Comparison of ENCODE assay signal across 10 mouse cellular contexts in genomic region chr8:103808171-103808570, GRCm38 (mm10).
DNase-seq lines count a peak whose midpoint lies in the region; ATAC-seq lines count a peak whose summit lies in the region.
"Had no signal": no experiment of that assay in that cellular context is flagged by ENCODE, and none has a peak within 500 bp of the region (broad histone marks: within the 10 kb centered on the region; RNA-seq: fewer than 3 reads in every experiment).

No protein-coding gene starts in this region.

- no peak overlapping the region for H3K9ac ChIP-seq in hindbrain, embryonic 12.5 days
- H3K9ac ChIP-seq: forebrain, embryonic 12.5 days had no signal

- H3K27ac ChIP-seq in embryonic facial prominence, embryonic 10.5 days (replicated peaks), result peak overlapping the region; percentile 73
- H3K27ac ChIP-seq in hindbrain, embryonic 12.5 days, result no peak overlapping the region
- H3K27ac ChIP-seq in forebrain, embryonic 10.5 days, result no peak overlapping the region
- H3K27ac ChIP-seq: forebrain, embryonic 12.5 days had no signal

- 0 out of 2 replicates have a peak, but pooled peaks have one; percentile 19 for ATAC-seq in hindbrain, embryonic 12.5 days (ENCODE audit: low FRiP score)

- no peak overlapping the region for H3K4me2 ChIP-seq in hindbrain, embryonic 12.5 days (replicated peaks)
- H3K4me2 ChIP-seq: forebrain, embryonic 12.5 days had no signal

- peaks cover 7% of the 10 kb centered on the region for H3K9me3 ChIP-seq in embryonic facial prominence, embryonic 10.5 days
- H3K9me3 ChIP-seq in hindbrain, embryonic 12.5 days (replicated peaks), result no peaks in the 10 kb centered on the region
- H3K9me3 ChIP-seq in forebrain, embryonic 10.5 days, result peaks cover 6% of the 10 kb centered on the region; the same call in 1 of the 2 replicates

- H3K4me1 ChIP-seq in embryonic facial prominence, embryonic 10.5 days, result peaks cover 26% of the 10 kb centered on the region
- H3K4me1 ChIP-seq in hindbrain, embryonic 12.5 days, result peaks cover 8% of the 10 kb centered on the region
- H3K4me1 ChIP-seq in forebrain, embryonic 10.5 days, result peaks cover 13% of the 10 kb centered on the region
- H3K4me1 ChIP-seq: forebrain, embryonic 12.5 days had no signal

- H3K4me3 ChIP-seq in embryonic facial prominence, embryonic 10.5 days, result no peak overlapping the region
- H3K4me3 ChIP-seq in hindbrain, embryonic 12.5 days, result no peak overlapping the region
- H3K4me3 ChIP-seq in forebrain, embryonic 10.5 days, result no peak overlapping the region
- H3K4me3 ChIP-seq: forebrain, embryonic 12.5 days had no signal

- H3K36me3 ChIP-seq in embryonic facial prominence, embryonic 10.5 days (replicated peaks), result no peaks in the 10 kb centered on the region
- H3K36me3 ChIP-seq in hindbrain, embryonic 12.5 days, result no peaks in the 10 kb centered on the region
- no peaks in the 10 kb centered on the region for H3K36me3 ChIP-seq in forebrain, embryonic 10.5 days (replicated peaks)
- H3K36me3 ChIP-seq: forebrain, embryonic 12.5 days had no signal

- DNase-seq in adrenal gland, postnatal 10 days, result peak; percentile 41
- no peak for DNase-seq in embryonic facial prominence, embryonic 10.5 days (ENCODE audit: low spot score)
- DNase-seq in kidney, postnatal 4 days, result peak; percentile 52 to 68
- no peak for DNase-seq in layer of hippocampus, adult 9-11 months
- DNase-seq in ovary, adult 18-20 months (ENCODE audit: low spot score), result no peak
- no peak for DNase-seq in layer of hippocampus, adult 9-10 months (ENCODE audit: low spot score)
- DNase-seq in forebrain, embryonic 10.5 days (ENCODE audit: extremely low spot score, low spot score), result no peak
- DNase-seq: cerebellum, postnatal 10 days had no signal

- no peaks in the 10 kb centered on the region for H3K27me3 ChIP-seq in embryonic facial prominence, embryonic 10.5 days (replicated peaks; ENCODE audit: low read depth, poor library complexity, severe bottlenecking)
- no peaks in the 10 kb centered on the region for H3K27me3 ChIP-seq in hindbrain, embryonic 12.5 days
- H3K27me3 ChIP-seq in forebrain, embryonic 10.5 days (ENCODE audit: poor library complexity, severe bottlenecking), result no peaks in the 10 kb centered on the region
- H3K27me3 ChIP-seq: forebrain, embryonic 12.5 days had no signal

- WGBS in embryonic facial prominence, embryonic 10.5 days, result 75% methylated on average over 5 of the region's 5 CpGs
- WGBS in hindbrain, embryonic 12.5 days, result 70% methylated on average over 5 of the region's 5 CpGs
- WGBS in forebrain, embryonic 10.5 days, result 84% methylated on average over 5 of the region's 5 CpGs

Comparison
In these comparisons a context has a peak if more than half of its experiments do, and no peak if none do; other contexts are left out.
1. DNase-seq: peak in adrenal gland, postnatal 10 days (single experiment) and kidney, postnatal 4 days (2 of 2); none in embryonic facial prominence, embryonic 10.5 days (single experiment), layer of hippocampus, adult 9-11 months (single experiment), ovary, adult 18-20 months (single experiment), layer of hippocampus, adult 9-10 months (single experiment) and forebrain, embryonic 10.5 days (single experiment).